Mouse (Mus musculus) heart, embryonic 12.5 days (tissue): Measurements from ENCODE around the gene Suclg2. TPM values are rescaled to one million over a fixed set of nuclear protein-coding genes. Genes with fewer than 3 reads are reported as not detected.

ENCODE experiments used
- ATAC-seq: fragments of 200-750 bp; cut with Nextera tagmentation; 2 replicates; pipeline ENCODE4 v1.8.0; 2017; ENCODE audit warnings: moderate TSS enrichment, moderate library complexity; ENCODE audit not compliant: insufficient number of reproducible peaks, low FRiP score
- H3K27ac ChIP-seq: fragments of 300-500 bp; sonication (generic); 2 replicates; pipeline ENCODE4 v1.5.1; 2016; ENCODE audit warnings: mild to moderate bottlenecking, moderate library complexity; ENCODE audit not compliant: poor library complexity, severe bottlenecking
- H3K27me3 ChIP-seq: fragments of 300-500 bp; sonication (generic); replicated peaks from 2 replicates; pipeline ENCODE4 v1.6.1; 2016; ENCODE audit warnings: mild to moderate bottlenecking, moderate library complexity
- H3K36me3 ChIP-seq: fragments of 300-500 bp; sonication (generic); 2 replicates; pipeline ENCODE4 v1.6.1; 2016; ENCODE audit warnings: mild to moderate bottlenecking, moderate library complexity
- H3K4me1 ChIP-seq: fragments of 300-500 bp; sonication (generic); replicated peaks from 2 replicates; pipeline ENCODE4 v1.6.1; 2016; ENCODE audit warnings: mild to moderate bottlenecking
- H3K4me2 ChIP-seq: fragments of 300-500 bp; sonication (generic); 2 replicates; pipeline ENCODE4 v1.6.1; 2016; ENCODE audit warnings: mild to moderate bottlenecking, moderate library complexity
- H3K4me3 ChIP-seq: fragments of 300-500 bp; sonication (generic); 2 replicates; pipeline ENCODE4 v1.5.1; 2016; ENCODE audit warnings: mild to moderate bottlenecking
- H3K9ac ChIP-seq: fragments of 300-500 bp; sonication (generic); 2 replicates; pipeline ENCODE4 v1.6.1; 2016; ENCODE audit warnings: mild to moderate bottlenecking, moderate library complexity
- H3K9me3 ChIP-seq: fragments of 300-500 bp; sonication (generic); replicated peaks from 2 replicates; pipeline ENCODE4 v1.6.1; 2016; ENCODE audit warnings: mild to moderate bottlenecking, moderate library complexity
- WGBS: fragments of 180-500 bp; shearing (Covaris S2); methylation state at CpG from one replicate; pipeline ENCODE4 v1.1.7; 2016; 5-methylcytosine and 5-hydroxymethylcytosine counted together
- polyA plus RNA-seq: library from polyadenylated mRNA; unstranded; fragments of >200 nt; fragmentation: Nextera tagmentation; extraction: Ambion mirVana; gene quantifications from 2 replicates; pipeline ENCODE4 v1.2.1, GENCODE M21; 2016

The Suclg2 gene
- polyA plus RNA-seq, 1 experiment from 2014 or later = 98.7 TPM

DNA sequence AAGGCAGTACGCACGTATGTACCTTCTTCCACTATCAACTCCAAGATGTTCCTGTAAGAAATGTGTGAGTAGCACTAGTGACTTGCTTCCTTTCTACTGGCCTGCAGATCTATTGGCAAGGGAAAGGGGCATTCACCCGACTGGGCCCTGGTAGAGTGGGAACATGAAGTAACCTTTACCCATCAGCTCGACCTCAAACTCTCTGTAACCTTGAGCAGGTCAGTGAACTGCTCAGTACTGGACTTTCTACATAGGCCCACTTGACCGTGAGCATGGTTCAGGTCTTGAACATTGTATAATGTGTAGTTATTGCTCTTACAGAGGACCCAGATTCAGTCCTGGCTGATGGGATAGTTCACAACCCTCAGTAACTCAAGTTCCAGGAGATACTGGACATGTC is 2.1 kb downstream of the Suclg2 start:
- H3K4me3 ChIP-seq = no peak overlapping the region
- H3K4me2 ChIP-seq = no peak overlapping the region
- H3K9me3 ChIP-seq = no peaks in the 10 kb centered on the region
- no peak overlapping the region for H3K9ac ChIP-seq
- 80% methylated on average over 5 of the region's 5 CpGs for WGBS
- H3K36me3 ChIP-seq = no peaks in the 10 kb centered on the region
- peaks cover 44% of the 10 kb centered on the region for H3K4me1 ChIP-seq
- H3K27me3 ChIP-seq = no peaks in the 10 kb centered on the region
- no peak overlapping the region for H3K27ac ChIP-seq
- no peak for ATAC-seq

GRCm38 (mm10) chr6:95713245-95713644 is 5.4 kb downstream of the Suclg2 start:
- no peak for ATAC-seq
- no peak overlapping the region for H3K4me2 ChIP-seq
- H3K4me1 ChIP-seq = peaks cover 46% of the 10 kb centered on the region
- H3K4me3 ChIP-seq = no peak overlapping the region
- H3K27me3 ChIP-seq = no peaks in the 10 kb centered on the region
- H3K9ac ChIP-seq = no peak overlapping the region
- H3K36me3 ChIP-seq = no peaks in the 10 kb centered on the region
- no peaks in the 10 kb centered on the region for H3K9me3 ChIP-seq
- 19% methylated on average over 5 of the region's 5 CpGs for WGBS
- H3K27ac ChIP-seq = no peak overlapping the region

DNA sequence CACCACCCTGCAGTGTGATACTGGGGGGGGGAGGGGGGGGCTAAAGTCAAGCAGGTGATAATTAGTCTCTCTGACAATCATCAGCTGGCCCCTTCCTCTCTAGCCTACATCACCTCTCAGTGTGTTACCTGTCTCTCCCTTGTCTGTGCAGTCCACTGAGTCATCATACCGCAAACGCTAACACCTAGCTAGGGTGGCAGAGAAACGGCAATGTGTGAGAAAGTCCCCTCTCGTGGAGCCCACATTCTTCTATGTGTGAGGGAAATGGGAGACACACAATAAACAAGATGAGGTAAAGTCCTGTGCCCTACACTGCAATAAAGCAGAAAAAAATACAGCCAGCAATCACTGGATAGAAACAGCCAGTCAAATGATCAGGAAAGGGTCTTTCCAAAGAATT is 6.5 kb downstream of the Suclg2 start:
- H3K4me1 ChIP-seq = peaks cover 44% of the 10 kb centered on the region
- no peak overlapping the region for H3K27ac ChIP-seq
- ATAC-seq = no peak
- H3K9ac ChIP-seq = no peak overlapping the region
- no peak overlapping the region for H3K4me3 ChIP-seq
- H3K9me3 ChIP-seq = no peaks in the 10 kb centered on the region
- 58% methylated on average over 4 of the region's 4 CpGs for WGBS
- H3K36me3 ChIP-seq = no peaks in the 10 kb centered on the region
- H3K4me2 ChIP-seq = no peak overlapping the region
- H3K27me3 ChIP-seq = no peaks in the 10 kb centered on the region

- Histone ChIP-seq H3K27ac (no peak overlapping the region), H3K4me1 (peaks cover 40% of the 10 kb centered on the region), H3K9ac (no peak overlapping the region), H3K4me3 (no peak overlapping the region), H3K9me3 (no peaks in the 10 kb centered on the region), H3K36me3 (no peaks in the 10 kb centered on the region), H3K27me3 (no peaks in the 10 kb centered on the region), H3K4me2 (no peak overlapping the region)
- WGBS = 79% methylated on average over 3 of the region's 3 CpGs
- no peak for ATAC-seq
These were observed 6.9 kb downstream of the Suclg2 start for GRCm38 (mm10) chr6:95711671-95712070.

- Histone ChIP-seq H3K36me3 (no peaks in the 10 kb centered on the region), H3K9me3 (no peaks in the 10 kb centered on the region), H3K27ac (no peak overlapping the region), H3K4me1 (peaks cover 36% of the 10 kb centered on the region), H3K27me3 (no peaks in the 10 kb centered on the region), H3K9ac (no peak overlapping the region), H3K4me2 (no peak overlapping the region), H3K4me3 (no peak overlapping the region)
- WGBS = 94% methylated on average over 6 of the region's 6 CpGs
- ATAC-seq = no peak
These were observed 7.7 kb downstream of the Suclg2 start for GRCm38 (mm10) chr6:95710886-95711285.

- WGBS = 25% methylated on average over 4 of the region's 4 CpGs
These were observed 9.1 kb downstream of the Suclg2 start for GRCm38 (mm10) chr6:95709531-95709930.

GRCm38 (mm10) chr6:95709106-95709505 is 9.5 kb downstream of the Suclg2 start:
- WGBS = 71% methylated on average over 5 of the region's 5 CpGs
- H3K36me3 ChIP-seq = no peaks in the 10 kb centered on the region
- no peak overlapping the region for H3K9ac ChIP-seq
- H3K4me1 ChIP-seq = peaks cover 41% of the 10 kb centered on the region
- H3K4me2 ChIP-seq = no peak overlapping the region
- H3K27me3 ChIP-seq = no peaks in the 10 kb centered on the region
- H3K9me3 ChIP-seq = no peaks in the 10 kb centered on the region
- no peak overlapping the region for H3K27ac ChIP-seq
- no peak overlapping the region for H3K4me3 ChIP-seq
- ATAC-seq = no peak

More at GRCm38 (mm10) chr6:95709531-95709930, 9.1 kb downstream of the Suclg2 start:
- Histone ChIP-seq H3K4me1 (peaks cover 40% of the 10 kb centered on the region), H3K27ac (no peak overlapping the region), H3K9ac (no peak overlapping the region), H3K4me2 (no peak overlapping the region), H3K36me3 (no peaks in the 10 kb centered on the region), H3K4me3 (no peak overlapping the region), H3K27me3 (no peaks in the 10 kb centered on the region), H3K9me3 (no peaks in the 10 kb centered on the region)
- no peak for ATAC-seq

DNA sequence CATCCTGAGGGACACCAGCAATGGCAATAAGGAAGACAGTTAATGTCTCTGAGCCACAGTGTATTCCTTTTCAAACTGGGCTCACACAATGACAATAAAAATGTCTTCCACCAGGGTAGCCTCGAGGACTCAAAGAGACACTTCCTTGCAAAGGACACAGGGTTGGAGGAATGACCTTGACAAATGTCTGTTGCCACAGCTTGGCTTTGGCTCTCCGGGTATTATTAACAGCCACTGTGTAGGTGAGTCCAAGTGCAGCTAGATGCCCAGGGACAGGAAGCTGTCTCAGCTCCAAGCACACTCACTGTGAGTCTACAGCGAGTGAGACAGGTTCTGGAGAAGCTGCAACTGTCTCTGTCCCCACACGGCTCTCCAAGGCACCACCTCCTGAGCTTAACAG is 14.0 kb downstream of the Suclg2 start:
- Histone ChIP-seq H3K27me3 (no peaks in the 10 kb centered on the region), H3K36me3 (no peaks in the 10 kb centered on the region), H3K4me1 (peaks cover 23% of the 10 kb centered on the region), H3K9ac (no peak overlapping the region), H3K9me3 (no peaks in the 10 kb centered on the region), H3K4me3 (no peak overlapping the region), H3K27ac (no peak overlapping the region), H3K4me2 (no peak overlapping the region)
- no peak for ATAC-seq
- 64% methylated on average over 4 of the region's 4 CpGs for WGBS

DNA sequence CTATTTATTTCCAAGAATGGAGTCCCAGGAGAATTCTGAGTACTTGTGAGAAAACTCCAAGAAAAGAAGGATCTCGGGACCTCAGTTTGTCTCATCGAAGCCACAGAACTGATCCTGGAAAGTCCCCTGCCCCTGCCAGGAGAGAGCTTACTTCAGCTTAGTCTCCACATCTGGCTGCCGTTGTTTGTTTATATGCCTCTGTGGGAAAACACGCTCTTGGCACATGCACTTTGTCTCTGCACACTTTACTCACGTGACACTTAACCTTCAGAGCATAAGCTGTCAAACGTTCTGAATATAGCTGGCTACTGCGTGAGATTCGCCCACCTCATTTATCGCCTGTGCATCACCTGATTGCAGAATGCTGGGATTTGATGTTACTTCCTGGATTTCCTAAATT is 16.4 kb downstream of the Suclg2 start:
- Histone ChIP-seq H3K9ac (no peak overlapping the region), H3K27ac (no peak overlapping the region), H3K4me1 (peaks cover 30% of the 10 kb centered on the region), H3K4me3 (no peak overlapping the region), H3K27me3 (no peaks in the 10 kb centered on the region), H3K4me2 (no peak overlapping the region), H3K9me3 (no peaks in the 10 kb centered on the region), H3K36me3 (no peaks in the 10 kb centered on the region)
- WGBS = 59% methylated on average over 9 of the region's 9 CpGs
- ATAC-seq = no peak

DNA sequence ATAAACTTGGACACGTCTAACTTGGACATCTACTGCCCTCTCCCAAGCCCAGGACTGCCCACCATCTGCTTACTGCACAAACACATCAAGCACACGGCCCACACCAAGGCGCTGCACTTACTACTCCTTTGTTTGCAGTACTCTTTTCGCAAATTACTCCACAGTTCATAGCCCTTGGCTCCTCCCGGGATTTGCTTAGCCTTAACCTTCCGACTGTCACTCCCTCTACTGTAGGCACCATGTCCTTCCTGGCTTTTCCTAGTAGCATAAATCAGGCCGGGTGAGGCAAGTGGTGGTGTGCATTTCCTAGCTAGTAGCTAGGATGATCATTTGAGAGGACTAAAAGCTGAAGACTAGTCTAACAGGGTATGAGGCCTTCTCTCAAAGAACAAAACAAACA is 16.8 kb downstream of the Suclg2 start:
- Histone ChIP-seq H3K27me3 (no peaks in the 10 kb centered on the region), H3K4me3 (no peak overlapping the region), H3K4me1 (peaks cover 30% of the 10 kb centered on the region), H3K27ac (no peak overlapping the region), H3K36me3 (no peaks in the 10 kb centered on the region), H3K4me2 (no peak overlapping the region), H3K9me3 (no peaks in the 10 kb centered on the region), H3K9ac (no peak overlapping the region)
- ATAC-seq = no peak
- WGBS = 75% methylated on average over 7 of the region's 7 CpGs

- Histone ChIP-seq H3K36me3 (no peaks in the 10 kb centered on the region), H3K27ac (no peak overlapping the region), H3K4me1 (peaks cover 30% of the 10 kb centered on the region), H3K4me3 (no peak overlapping the region), H3K9ac (no peak overlapping the region), H3K9me3 (no peaks in the 10 kb centered on the region), H3K4me2 (no peak overlapping the region), H3K27me3 (no peaks in the 10 kb centered on the region)
- no peak for ATAC-seq
- 83% methylated on average over 2 of the region's 2 CpGs for WGBS
These were observed 17.5 kb downstream of the Suclg2 start for GRCm38 (mm10) chr6:95700981-95701610.

DNA sequence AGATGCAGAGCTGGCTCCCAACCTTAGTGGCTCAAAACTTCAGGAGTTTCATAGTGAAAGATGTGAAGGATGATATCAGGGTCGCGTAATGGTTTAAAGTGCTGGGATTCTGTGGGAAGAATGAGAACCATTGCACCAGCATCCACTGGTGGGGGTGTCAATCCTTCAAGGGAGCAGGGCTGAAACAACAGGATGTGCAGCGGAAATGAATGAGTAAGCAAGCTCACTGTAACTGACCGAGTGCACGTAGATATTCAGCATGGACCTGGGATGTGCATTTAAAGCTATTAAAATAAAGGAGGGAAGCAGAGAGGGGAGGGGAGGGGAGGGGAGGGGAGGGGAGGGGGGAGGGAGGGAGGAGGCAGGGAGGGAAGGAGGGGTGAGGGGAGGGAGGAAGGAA is 18.4 kb downstream of the Suclg2 start:
- peaks cover 37% of the 10 kb centered on the region for H3K4me1 ChIP-seq
- no peaks in the 10 kb centered on the region for H3K9me3 ChIP-seq
- no peaks in the 10 kb centered on the region for H3K36me3 ChIP-seq
- no peak for ATAC-seq
- no peak overlapping the region for H3K9ac ChIP-seq
- no peak overlapping the region for H3K27ac ChIP-seq
- H3K27me3 ChIP-seq = no peaks in the 10 kb centered on the region
- H3K4me2 ChIP-seq = no peak overlapping the region
- no peak overlapping the region for H3K4me3 ChIP-seq
- 80% methylated on average over 5 of the region's 5 CpGs for WGBS
